Mouse (Mus musculus) lung, postnatal 36 days (tissue): ENCODE measurements at regions not wholly inside any gene's neighbourhood (a gene's known extent, or its start where the extent isn't known, plus 50 kb on each side); places are given as distances from the start of the nearest gene placed in this dataset.

Source experiments
- DNase-seq: peaks from one replicate; pipeline ENCODE4 v3.0.0; 2022; ENCODE audit warnings: mixed read lengths

DNA sequence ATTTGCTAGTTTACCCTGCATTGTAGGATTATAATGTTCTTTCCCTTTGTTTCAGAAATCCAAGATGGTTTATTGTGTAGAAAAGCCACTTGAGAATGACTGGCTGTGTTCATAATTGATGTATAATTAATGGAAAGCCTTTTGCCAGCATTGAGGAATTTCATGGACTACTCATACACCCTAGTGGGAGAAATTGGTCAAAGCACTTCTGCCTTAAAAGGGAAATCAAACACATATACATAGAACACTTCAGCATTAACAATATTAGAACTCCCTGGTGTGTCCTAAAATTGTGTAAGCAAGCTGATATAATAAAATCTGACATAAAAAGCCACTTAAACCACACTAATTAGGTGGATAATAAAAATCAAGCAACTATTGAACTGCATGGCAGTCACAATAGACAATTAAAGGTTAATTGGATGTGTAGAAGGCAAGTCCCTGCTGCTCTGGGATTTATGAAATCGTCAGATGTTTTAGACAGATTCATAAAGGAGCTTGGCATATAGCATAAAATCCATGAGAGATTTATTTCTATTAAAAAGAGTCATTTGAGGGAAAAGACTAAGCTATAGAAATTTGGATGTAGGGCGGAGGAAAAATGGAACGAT is 607.0 kb upstream of the Dpp10 start:
- no peak for DNase-seq

DNA sequence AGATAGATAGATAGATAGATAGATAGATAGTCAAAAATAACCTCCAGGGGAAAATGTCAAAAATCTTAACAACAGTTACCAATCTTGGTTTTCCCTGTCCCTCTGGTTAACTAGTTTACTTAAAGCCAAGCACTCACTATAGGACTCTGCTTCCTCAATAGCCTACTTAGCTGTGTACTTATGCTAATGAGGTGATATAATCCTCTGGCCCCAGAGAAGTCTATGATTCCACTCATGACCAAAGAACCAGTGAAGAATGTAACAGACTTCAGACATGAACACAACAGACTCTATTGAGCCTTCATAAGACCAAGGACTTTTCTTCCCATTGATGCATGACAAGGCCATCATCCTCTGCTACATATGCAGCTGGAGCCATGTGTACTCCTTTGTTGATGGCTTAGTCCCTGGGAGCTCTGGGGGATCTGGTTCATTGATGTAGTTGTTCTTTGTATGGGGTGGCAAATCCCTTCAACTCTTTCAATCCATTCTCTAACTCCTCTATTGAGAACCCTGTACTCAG is 589.9 kb upstream of the Dpp10 start:
- DNase-seq: no peak

DNA sequence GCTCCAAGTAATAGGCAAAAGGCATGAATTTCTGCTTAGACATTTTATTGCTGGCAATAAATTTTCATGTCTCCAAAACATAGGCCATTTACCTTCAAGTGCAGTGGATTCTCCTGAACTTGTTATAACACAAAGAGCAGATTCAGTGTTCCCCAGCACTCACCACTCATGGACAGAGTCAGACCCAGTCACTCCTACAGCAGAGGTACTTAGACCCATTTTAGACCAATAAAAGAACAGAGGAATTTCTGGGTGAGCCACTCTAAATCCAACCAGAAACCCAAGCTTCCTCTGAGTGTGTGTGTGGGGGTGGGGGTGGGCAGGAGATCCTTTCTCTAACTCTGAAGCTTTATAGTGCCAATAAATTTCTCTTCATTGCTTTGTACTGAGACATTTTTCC is 584.7 kb upstream of the Dpp10 start:
- no peak for DNase-seq

DNA sequence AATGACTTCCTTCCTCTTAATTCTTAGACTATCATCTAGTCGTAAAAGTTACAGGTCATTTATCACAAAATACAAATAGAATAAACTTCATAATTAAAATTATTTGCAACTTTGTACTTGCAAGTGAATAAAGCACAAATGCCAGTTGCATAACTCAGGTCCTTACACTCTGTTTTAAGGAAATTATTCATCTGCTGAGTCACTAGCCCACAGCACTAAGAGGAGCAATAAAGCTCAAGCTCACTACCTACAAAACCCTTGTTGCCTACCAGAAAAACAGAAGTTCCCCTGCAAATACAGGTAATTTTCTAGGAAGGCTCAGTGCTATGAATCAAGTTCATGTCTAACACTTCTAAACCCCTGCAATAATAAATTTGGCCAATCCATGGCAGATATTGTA is 539.3 kb upstream of the Dpp10 start:
- no peak for DNase-seq
